Mouse (Mus musculus): ENCODE measurements around the gene Bag5. TPM values are rescaled to one million over a fixed set of nuclear protein-coding genes. Genes with fewer than 3 reads are reported as not detected.

Bag5 gene
- total RNA-seq (2021) = 10 to 100 TPM; 12.4 to 13.5 TPM
- long read RNA-seq, experiment 1, transcript Bag5-201 (2 exons, 2,139 nt) = major isoform, 11 of 12 reads
- long read RNA-seq, experiment 1, partial matches to known transcripts = 0 of 12 reads
- long read RNA-seq, experiment 1, other reads (novel, unspliced or antisense) = 1 of 12 reads
- long read RNA-seq, experiment 2, transcript Bag5-201 (2 exons, 2,139 nt) = major isoform, 20 of 22 reads
- long read RNA-seq, experiment 2, partial matches to known transcripts = 2 of 22 reads
- long read RNA-seq, experiment 2, other reads (novel, unspliced or antisense) = 0 of 22 reads

DNA sequence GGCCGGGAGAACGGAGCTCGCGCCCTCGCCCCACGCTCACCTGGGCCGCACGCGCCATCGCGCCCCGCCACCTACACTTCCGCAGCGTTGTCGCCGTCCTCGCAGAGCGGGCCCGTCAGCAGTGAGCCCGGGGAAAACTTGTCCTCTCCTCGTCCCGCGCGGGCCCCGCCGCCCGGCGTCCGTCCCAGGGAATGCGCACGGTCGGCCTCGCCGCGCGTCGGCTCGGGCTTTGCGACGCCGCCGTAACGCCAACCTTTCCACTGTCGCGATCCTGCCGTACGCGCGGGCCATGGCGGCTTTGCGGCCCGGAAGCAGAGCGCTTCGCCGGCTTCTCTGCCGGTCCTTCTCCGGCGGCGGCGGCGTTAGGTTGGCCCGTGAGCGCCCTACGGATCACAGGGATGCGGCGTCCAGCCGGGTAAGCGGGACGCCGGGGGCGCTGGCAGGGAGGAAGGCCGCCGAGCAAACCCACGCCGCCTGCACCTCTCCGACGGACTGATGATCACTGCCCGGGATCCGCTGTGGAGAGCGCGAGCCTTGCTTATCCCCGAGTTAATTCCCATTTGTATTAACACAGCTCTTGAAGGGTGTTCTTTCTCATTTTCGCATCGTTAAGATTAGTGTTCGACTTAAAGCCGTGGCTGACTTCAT, at the start of gene Bag5, which contains the start of gene Apopt1:
Gene Bag5 (minus strand): TSS at position 254 of the 648 bp plus-strand sequence.
Gene Apopt1 (plus strand): TSS at position 258 of the 648 bp plus-strand sequence.
- intact Hi-C loops (cut with DNase I) = loop anchor here (1.0 kb wide), 1 partner anchor 99 kb away; no protein-coding TSS in a partner anchor
- DNase-seq = peak; percentile 83 to 87

DNA sequence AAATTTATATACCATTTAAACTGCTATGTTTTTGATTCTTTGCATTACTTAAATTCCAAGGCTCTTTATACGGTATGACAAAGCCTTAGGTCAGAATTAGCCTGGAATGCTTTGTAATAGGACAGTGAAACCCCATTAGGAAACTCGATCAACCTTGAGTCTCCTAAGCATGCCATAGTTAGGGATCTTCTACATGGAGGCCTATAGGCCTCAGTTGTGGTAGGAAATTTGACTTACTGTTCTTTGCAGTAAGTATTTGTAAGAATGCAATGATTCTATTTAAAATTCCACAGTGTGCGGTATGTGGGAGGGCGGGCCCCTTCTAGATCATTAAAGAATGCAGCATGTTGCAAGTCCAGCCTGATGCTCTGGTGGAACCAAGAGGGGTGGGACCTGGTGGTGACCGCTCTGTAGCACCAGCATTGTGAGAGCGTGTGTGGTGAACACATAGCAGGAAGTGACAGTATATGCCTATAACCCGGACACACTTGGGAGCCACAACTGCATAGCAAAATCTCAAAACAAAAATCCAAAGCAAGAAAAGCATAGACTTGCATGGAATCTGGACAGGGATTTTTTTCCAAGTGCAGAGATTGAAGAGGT, 47.4 kb upstream of the Bag5 start:
- DNase-seq = no peak
- intact Hi-C loops (cut with DNase I) = no loop called here

DNA sequence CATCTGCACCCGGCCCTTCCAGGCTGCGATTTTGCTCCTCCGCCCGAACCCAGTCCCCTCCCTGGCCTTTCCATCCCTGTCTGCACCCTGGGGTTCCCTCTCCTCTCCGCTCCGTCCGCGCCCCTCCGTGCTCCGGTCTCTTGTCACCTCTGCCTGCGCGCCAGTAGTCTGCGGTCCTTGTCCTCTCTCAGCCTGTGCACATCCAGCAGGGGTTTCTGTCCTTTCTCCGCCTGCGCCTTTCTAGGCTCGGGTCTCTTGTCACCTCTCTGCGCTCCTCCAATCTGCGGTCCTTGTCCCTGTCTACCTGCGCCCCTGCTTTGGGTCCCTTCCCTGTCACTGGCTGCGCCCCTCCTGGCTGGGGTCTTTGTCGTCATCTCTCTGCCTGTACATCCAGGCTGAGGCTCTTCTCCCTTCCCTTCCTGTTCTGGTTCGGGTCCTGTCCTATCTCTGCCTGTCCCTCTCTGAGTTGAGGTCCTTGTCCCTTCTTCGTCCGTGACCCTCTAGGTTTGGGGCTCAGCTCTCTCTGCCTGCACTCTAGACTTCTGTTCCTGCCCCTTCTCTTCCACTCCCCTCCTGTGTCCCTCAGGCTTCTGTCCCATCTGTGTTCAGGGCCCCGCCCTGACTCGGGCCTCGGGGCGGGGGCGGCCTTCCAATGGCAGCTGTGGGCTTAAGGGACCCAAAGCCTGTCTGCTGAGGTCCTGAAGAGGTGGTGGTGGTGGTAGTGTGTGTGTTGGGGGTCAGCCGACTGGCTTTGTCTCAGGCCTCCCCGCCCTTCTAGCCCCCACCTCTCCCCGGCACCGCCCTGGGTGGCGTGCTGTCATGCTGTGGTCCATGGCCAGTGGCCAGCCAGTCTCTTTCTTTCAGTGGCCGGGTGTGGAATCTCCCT, 46.4 kb upstream of the Bag5 start:
- DNase-seq = peak; percentile 65 to 69
- intact Hi-C loops (cut with DNase I) = no loop called here

DNA sequence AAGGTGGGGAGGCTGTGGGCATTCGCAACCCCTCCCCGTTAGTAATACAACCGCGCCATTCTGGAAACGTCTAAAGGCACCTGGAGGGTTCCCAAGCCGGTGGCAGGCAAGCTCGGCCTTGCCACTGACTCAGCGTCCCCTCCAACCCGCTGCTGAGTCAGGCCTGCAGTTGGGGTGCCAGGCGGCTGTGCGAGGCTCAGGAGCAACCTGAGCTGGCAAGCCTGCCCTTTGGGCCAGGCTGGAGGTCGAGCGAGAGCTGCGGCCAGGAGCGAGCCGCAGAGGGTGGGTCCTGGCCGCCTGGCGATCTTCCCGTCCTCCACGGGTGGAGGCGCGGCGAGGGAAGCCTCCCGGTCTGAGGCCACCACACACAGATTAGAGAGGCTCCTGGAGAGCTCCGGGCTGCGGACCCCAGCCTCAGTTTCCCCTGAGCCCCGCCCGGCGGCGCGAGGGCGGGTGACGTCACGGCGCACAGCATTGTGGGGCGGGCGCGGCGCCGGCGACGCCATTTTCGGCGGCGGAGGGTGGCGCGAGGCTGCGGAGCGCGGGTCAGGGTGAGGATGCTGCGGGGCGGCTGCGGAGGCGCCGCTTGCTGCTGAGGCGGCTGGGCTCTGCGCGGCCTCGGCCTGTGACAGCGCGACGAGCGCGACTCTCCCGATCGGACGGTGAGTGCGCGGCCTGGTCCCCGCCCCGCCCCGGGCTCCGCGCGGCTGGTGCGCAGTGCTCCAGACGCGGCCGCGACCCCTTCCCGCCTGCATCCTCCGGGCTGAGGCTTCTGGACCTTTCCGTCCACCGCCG, 45.5 kb upstream of the Bag5 start, which contains the start of gene Klc1:
Gene Klc1 (plus strand): TSS at position 469 of the 795 bp plus-strand sequence.
- DNase-seq = peak; percentile 69 to 75
- intact Hi-C loops (cut with DNase I) = no loop called here

GRCm38 (mm10) chr12:111757561-111758325, 44.7 kb upstream of the Bag5 start:
- intact Hi-C loops (cut with DNase I) = no loop called here
- no peak for DNase-seq

GRCm38 (mm10) chr12:111756698-111757082, 43.6 kb upstream of the Bag5 start:
- intact Hi-C loops (cut with DNase I) = no loop called here
- DNase-seq = no peak

GRCm38 (mm10) chr12:111756082-111756697, 43.1 kb upstream of the Bag5 start:
- intact Hi-C loops (cut with DNase I) = no loop called here
- no peak for DNase-seq

GRCm38 (mm10) chr12:111755231-111755630, 42.2 kb upstream of the Bag5 start:
- DNase-seq = no peak
- intact Hi-C loops (cut with DNase I) = no loop called here

DNA sequence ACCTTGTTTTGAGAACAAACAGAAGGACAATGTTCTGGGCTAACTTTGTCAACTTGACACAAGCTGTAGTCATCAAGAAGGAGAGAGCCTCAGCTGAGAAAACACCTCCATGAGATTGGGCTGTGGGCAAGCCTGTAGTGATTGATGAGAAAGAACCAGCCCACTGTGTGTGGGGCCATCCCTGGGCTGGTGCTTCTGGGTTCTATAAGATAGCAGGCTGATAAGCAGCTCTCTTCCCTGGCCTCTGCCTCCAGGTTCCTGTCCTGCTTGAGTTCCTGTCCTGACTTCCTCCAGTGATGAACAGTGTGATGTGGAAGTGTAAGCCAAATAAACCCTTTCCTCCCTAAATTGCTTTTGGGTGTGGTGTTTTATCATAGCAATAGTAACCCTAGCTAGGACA, 41.7 kb upstream of the Bag5 start:
- DNase-seq = no peak
- intact Hi-C loops (cut with DNase I) = no loop called here

GRCm38 (mm10) chr12:111753347-111753746, 40.3 kb upstream of the Bag5 start:
- intact Hi-C loops (cut with DNase I) = no loop called here
- DNase-seq = no peak

- no peak for DNase-seq
- intact Hi-C loops (cut with DNase I) = no loop called here
These were observed 39.4 kb upstream of the Bag5 start for GRCm38 (mm10) chr12:111752491-111752890.

GRCm38 (mm10) chr12:111750739-111751138, 37.7 kb upstream of the Bag5 start:
- intact Hi-C loops (cut with DNase I) = no loop called here
- DNase-seq = no peak

DNA sequence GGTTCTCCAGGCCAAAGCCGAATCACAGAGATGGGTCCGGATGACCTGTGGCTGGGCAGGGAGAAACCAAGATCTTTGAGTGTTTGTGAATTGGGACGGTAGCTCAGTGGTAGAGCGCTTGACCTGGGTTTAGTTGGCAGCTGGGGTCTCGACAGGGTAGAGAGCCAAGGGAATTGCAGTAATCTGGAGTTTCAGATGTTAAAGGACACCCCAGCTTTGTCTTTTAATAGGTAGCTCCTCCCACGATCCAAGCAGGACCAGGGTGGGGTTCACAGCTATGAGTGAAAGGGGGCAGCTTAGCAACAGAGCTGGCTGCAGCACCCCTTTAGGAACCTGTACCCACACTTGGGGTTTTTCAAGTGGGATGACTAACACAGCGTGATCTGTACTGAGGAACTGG, 34.4 kb upstream of the Bag5 start:
- intact Hi-C loops (cut with DNase I) = no loop called here
- no peak for DNase-seq

- peak; percentile 45 to 81 for DNase-seq
- intact Hi-C loops (cut with DNase I) = no loop called here
These were observed 33.0 kb upstream of the Bag5 start for GRCm38 (mm10) chr12:111746091-111746490.

GRCm38 (mm10) chr12:111745274-111745673, 32.2 kb upstream of the Bag5 start:
- intact Hi-C loops (cut with DNase I) = no loop called here
- no peak for DNase-seq

DNA sequence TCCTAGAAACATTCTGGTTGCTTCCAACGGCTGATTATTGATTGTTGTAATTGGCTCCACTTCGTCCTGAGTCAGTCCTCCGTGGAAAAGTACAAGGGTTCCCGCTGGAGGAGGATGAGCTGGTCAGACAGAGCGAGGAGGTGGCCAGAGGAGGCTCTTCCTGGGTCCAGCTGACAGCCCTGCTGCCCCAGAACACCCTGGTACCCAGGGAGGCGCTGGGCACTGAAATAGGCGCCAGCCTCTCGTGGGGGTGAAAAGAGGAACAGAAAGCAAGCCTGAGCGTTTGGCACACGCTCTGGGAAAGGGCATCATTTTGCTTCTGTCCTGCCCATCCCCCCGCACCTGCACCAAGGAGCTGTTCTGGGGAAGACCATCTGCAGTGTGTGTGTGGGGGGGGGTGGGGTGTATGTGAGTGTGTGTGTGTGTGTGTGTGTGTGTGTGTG, 30.9 kb upstream of the Bag5 start:
- intact Hi-C loops (cut with DNase I) = no loop called here
- no peak for DNase-seq

DNA sequence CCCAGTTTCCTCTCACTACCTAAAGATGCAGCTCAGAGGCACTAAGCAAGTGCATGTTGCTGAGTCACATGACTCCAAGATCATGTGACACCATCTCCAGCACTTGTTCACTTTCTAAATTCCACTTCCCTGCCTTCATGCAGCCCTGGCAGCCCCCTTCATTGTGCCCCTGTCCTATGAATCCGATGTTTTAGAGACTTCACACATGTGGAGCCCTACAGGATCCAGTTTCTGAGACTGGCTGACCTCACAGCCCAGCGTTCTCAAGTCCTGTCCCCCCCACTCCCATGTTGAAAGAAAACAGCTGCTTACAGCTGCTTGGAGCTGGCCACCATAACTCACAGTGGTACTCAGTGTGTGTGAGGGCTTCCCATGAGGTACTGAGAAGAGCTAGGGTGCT, 30.4 kb upstream of the Bag5 start:
- intact Hi-C loops (cut with DNase I) = no loop called here
- no peak for DNase-seq

DNA sequence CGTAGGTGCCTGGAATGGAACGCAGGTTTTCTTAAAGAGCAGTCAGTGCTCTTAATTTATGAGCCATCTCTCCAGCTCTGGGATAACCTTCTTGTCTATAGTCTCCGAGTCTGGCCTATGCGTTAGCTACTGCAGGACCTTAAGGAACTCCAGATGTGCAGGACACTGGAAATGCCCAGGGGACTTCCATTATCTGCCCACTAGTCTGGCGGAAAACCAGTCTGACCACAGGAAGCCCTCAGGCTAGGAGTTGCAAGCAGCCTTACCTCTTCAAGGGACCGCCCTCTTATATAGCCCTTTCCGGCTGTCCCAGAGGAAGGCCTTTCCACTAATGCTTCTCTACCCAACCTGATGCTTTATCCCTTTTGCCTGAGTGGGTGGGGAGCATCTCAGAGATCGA, 28.3 kb upstream of the Bag5 start:
- intact Hi-C loops (cut with DNase I) = no loop called here
- DNase-seq = no peak
